Mouse (Mus musculus) hematopoietic stem cell, adult 5-6 weeks (primary cell): ENCODE data around the gene Slc22a2. TPM values are rescaled to one million over a fixed set of nuclear protein-coding genes. Genes with fewer than 3 reads are reported as not detected.
A peak's percentile ranks its signal among the peaks of the same experiment; 100 is the strongest.
"Not testable (repeated sequence)": the region's sequence is repeated elsewhere in the genome, so short reads cannot be mapped to it uniquely, and the experiment has no call there.

Experiments
- ATAC-seq, 2 experiments: fragments of 125-278 bp in 1 of 2; replicated peaks in 1 of 2; 2 replicates each; pipeline ENCODE4 v1.8.0; 2016 to 2017; ENCODE audit warnings: inconsistent platforms in 2 of 2, mild to moderate bottlenecking in 2 of 2, moderate number of reproducible peaks in 2 of 2, low read depth in 1 of 2, moderate TSS enrichment in 1 of 2; ENCODE audit not compliant: low FRiP score in 2 of 2, poor library complexity in 2 of 2, severe bottlenecking in 2 of 2, insufficient read depth in 1 of 2, low TSS enrichment in 1 of 2
- total RNA-seq: library from RNA; stranded (forward); fragments of 172-1452, 232-1000 nt; gene quantifications from 2 replicates; pipeline ENCODE4 v1.2.3, GENCODE M21; 2017

Slc22a2 gene
- not detected in 2 replicates for total RNA-seq

DNA sequence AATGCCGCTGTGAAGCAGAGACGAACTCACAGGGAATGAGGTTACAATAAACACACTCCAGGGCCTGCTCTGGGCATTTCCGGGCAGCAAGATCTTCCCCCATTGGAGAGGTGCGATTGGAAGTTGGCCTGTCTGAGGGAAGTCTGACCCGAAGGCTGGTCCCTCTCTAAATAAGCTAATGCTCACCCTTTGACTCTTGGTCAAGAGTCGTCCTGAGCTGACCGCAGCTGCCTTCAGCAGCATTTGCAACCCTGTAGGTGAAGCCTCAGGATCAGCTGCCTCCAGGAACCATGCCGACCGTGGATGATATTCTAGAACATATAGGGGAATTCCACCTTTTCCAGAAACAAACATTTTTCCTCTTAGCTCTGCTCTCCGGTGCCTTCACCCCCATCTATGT lies at the start of gene Slc22a2:
Gene Slc22a2, plus strand, starts transcription at position 142 of the 400 bp plus-strand sequence.
- ATAC-seq: no peak

DNA sequence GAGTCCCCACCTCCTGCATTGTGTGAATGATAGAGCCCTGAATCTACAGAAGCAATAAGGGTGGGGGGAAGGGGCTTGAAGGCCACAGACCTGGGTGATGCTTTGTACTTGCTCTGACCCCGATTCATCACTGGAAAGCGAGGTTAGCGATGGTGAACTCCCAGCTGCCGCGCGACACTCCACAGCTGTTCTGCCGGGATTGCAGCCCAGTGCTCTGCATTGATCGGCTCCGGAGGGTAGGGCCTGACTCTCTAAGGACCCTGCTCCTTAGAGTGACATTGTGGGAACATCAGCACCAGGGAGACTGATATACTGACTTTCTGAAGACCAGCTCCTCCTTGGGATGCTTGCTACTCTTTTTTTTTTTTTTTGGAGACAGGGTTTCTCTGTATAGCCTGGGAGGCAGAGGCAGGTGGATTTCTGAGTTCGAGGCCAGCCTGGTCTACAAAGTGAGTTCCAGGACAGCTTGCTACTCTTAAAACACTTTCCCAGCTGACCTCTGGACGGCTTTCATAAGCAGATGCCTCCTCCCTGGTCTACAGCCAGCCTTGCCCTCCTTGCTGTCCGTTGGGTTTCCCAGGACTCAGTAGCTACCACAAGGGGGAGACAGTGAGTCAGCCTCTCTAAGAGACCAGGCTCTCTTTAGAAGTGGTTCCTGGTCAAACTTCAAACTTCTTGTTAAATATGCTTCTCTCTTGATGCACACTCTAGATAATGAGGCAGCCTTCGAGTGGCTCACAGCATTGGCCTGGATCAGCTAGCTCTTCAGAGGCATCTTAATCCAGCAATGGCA lies 49.4 kb upstream of the Slc22a2 start:
- ATAC-seq: peak; percentile 35 to 80; a peak in 2 of 4 replicates

- ATAC-seq: no peak
These were observed 21.7 kb upstream of the Slc22a2 start for GRCm38 (mm10) chr17:12562215-12562614.

DNA sequence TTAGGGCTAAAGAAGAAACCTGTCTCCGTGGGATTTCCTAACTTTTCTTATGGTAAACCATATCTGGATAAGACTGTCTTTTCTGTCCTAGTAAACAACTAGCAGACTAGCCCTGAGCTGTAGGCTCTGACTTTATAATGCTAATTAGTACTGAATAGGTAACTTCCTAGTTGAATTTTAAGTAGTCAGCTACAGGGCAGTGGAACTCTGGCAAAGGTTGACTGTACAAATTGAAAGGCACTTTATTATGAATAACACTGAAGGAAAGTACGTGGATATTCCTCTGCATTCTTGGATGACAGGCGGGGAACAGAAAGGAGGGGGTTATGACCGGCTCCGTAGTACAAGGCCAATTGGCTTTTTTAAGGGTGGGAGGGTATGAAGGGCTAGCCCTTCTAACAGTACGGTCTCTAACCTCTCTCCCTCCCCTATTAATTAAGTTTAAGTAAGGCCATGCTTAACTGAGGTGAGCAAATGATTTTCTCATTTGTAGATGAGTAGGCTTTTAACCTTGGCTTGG lies 19.4 kb upstream of the Slc22a2 start:
- not testable (repeated sequence) for ATAC-seq

GRCm38 (mm10) chr17:12565443-12565842 lies 18.5 kb upstream of the Slc22a2 start:
- no peak for ATAC-seq

DNA sequence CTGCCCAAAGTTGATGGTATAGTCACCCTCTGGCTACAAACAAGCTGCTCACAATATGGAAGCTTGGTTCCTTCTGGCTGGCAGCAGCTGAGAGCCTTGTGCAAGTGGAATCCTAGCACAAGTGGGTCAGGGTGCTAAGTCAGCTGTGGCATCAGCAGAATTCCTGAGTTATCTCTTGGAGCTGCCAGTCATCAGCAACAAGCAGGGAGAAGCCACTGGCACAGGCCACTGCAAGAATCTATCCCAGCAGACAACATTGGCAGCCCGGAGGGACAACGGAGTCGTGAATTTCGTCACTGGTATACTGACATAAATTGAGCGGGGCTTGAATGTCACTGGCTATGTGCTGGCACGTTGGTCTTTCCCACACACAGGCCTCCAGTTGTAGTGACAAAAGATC lies 12.6 kb upstream of the Slc22a2 start:
- no peak for ATAC-seq

DNA sequence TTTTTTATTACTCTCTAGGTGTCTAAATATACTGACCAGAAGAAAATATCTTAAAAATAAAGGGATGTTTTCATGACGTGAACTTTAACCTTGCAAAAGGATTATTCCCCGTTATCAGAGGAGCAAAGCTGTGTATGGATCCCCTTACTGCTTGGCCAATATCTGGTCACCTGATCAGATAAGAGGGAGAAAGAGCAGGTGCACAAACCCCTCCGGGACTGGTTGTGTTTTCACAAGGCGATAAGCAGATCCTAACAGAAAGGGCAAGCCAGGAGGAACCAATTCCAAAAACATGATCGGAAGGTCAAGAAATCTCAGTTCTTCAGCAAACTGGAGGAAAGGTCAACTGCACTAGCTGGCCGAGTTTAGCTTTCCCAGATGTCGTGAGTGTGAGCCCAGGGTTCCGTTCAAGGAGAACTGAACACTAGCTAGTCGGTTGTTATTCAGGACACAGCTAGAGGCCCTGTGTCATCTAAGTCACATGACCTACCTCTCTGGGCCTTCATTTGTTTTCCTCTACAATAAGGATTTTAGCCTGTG lies 11.9 kb upstream of the Slc22a2 start:
- no peak for ATAC-seq

GRCm38 (mm10) chr17:12575391-12575790 lies 8.5 kb upstream of the Slc22a2 start:
- no peak for ATAC-seq

DNA sequence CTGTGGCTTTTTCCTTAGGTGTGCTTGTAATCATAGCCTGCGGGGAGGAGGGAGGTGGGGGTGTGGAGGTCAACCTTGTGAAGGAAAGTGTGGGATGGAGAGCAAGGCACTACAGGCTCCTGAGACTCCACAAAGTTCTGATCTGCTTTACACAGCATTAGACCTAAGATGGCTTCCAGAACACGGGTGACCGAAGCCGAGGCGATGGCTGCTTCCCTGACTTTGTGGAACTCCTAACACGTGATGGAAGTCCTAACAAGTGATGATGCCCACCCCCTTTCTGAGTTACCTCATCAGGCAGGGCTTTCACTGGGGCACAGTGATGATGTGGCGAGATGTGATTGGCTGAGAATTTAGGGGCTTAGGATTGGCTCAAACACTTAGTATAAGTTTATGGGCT lies 6.8 kb upstream of the Slc22a2 start:
- no peak for ATAC-seq

DNA sequence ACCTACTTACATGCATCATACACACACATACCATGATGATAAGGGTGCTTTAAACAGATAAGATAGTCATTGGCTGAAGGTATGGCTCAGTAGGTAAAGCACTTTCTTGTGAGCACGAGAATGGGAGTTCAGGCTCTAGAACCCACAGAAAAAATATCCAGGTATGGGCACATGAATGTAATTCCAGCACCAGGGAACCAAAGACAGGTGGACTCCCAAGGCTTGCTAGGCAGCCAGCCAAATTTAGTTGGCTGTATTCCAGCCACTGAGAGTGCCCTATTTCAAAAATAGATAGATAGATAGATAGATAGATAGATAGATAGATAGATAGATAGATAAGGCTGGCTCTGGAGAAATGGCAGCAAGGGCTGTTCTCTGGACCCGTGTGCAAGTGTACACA lies 1.4 kb downstream of the Slc22a2 start:
- ATAC-seq: no peak

- no peak for ATAC-seq
These were observed 3.0 kb downstream of the Slc22a2 start for GRCm38 (mm10) chr17:12586966-12587365.

DNA sequence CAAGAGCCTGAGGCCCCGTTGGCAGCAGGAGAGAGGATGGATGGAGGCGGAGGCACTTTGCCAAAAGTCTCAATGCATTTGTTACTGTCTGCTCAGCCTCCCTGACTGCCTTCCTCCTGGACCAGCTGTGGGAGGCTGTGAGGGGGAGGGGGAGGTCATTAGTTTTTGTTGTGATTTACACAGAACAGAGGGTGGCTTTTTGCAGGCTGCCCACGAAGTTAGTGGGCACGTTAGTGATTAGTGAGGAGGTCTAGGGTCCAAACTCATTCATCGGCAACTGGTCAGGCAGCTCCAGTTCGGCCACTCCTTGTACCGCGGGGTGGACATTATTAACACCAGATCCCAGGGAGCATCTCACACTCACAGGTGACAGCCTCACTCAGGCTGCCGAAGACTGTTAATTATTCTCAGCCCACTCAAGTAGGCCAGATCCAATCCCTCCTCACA lies 4.9 kb downstream of the Slc22a2 start:
- ATAC-seq: no peak

GRCm38 (mm10) chr17:12590911-12591625 lies 7.1 kb downstream of the Slc22a2 start:
- ATAC-seq: no peak

GRCm38 (mm10) chr17:12595846-12596515 lies 12.0 kb downstream of the Slc22a2 start:
- ATAC-seq: no peak

DNA sequence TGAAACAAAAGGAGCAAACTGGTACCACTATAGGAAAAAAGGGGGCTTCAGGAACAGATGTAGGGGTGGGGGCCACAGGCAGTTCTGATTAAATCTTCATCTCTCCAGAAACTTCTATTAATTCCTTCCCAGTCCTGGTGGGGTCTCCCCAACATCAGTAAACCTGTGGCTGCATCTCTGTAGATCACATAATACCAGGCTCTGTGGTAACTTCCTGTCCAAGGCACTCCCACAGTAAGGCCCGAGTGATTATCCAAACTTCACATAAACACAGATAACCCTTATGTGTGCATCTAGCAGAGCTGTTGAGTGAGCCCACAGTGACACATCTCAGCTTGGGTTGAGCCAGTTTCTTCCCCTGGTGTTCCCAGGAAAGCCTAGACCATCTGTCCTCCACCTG lies 22.7 kb downstream of the Slc22a2 start:
- no peak for ATAC-seq

- ATAC-seq: no peak
These were observed 23.3 kb downstream of the Slc22a2 start for GRCm38 (mm10) chr17:12607202-12607601.

- no peak for ATAC-seq
These were observed 30.8 kb downstream of the Slc22a2 start for GRCm38 (mm10) chr17:12614511-12615385.
